Mouse (Mus musculus) right cerebral cortex, postnatal 14 days (tissue): Measurements from ENCODE around the gene Vmn1r14.
"Not testable (repeated sequence)": the region's sequence is repeated elsewhere in the genome, so short reads cannot be mapped to it uniquely, and the experiment has no call there.

Experiments used
- DNase-seq: peaks from one replicate; pipeline ENCODE4 v3.0.0; 2022

Gene Vmn1r14

GRCm38 (mm10) chr6:57231386-57231785 lies at the start of gene Vmn1r14:
Gene Vmn1r14, plus strand, starts transcription at chr6:57231686.
- DNase-seq: no peak

- DNase-seq: not testable (repeated sequence)
Measured at GRCm38 (mm10) chr6:57190016-57190415, 41.5 kb upstream of the Vmn1r14 start.

GRCm38 (mm10) chr6:57202990-57203389 lies 28.5 kb upstream of the Vmn1r14 start, which contains the start of gene Vmn1r13:
Gene Vmn1r13, plus strand, starts transcription at chr6:57203290.
- DNase-seq: not testable (repeated sequence)

GRCm38 (mm10) chr6:57257652-57258051 lies 26.2 kb downstream of the Vmn1r14 start, which contains the start of gene Vmn1r15:
Gene Vmn1r15, plus strand, starts transcription at chr6:57257952.
- no peak for DNase-seq

GRCm38 (mm10) chr6:57260990-57261389 lies 29.5 kb downstream of the Vmn1r14 start:
- no peak for DNase-seq

GRCm38 (mm10) chr6:57271881-57272280 lies 40.4 kb downstream of the Vmn1r14 start:
- DNase-seq: no peak

- DNase-seq: no peak
Measured at GRCm38 (mm10) chr6:57272517-57272916, 41.0 kb downstream of the Vmn1r14 start.

- DNase-seq: no peak
Measured at GRCm38 (mm10) chr6:57278952-57279351, 47.5 kb downstream of the Vmn1r14 start.
